Mouse (Mus musculus) hindbrain, embryonic 10.5 days (tissue): Measurements from ENCODE around the gene Adrb1. TPM values are rescaled to one million over a fixed set of nuclear protein-coding genes. Genes with fewer than 3 reads are reported as not detected.

Experiments
- polyA plus RNA-seq: library from polyadenylated mRNA; unstranded; fragments of >200 nt; fragmentation: Nextera tagmentation; extraction: Ambion mirVana; gene quantifications from 2 replicates; pipeline ENCODE4 v1.2.1, GENCODE M21; 2016

Gene Adrb1
- polyA plus RNA-seq, 1 experiment from 2014 or later, result 0.21 TPM

Other genes starting within 250 kb of the Adrb1 start
- 13.8 and 17.8 TPM in 2 replicates for gene Dclre1a, start 174.0 kb upstream of the Adrb1 start, polyA plus RNA-seq
- 13.1 and 14.9 TPM in 2 replicates for gene Nhlrc2, start 173.9 kb upstream of the Adrb1 start, polyA plus RNA-seq
- gene Ccdc186, start 100.0 kb downstream of the Adrb1 start, polyA plus RNA-seq, result 13.0 and 17.2 TPM in 2 replicates
- gene Tdrd1, start 104.0 kb downstream of the Adrb1 start, polyA plus RNA-seq, result 0.52 and 0.75 TPM in 2 replicates
- 0.65 and 2.5 TPM in 2 replicates for gene Vwa2, start 152.1 kb downstream of the Adrb1 start, polyA plus RNA-seq